Comparison of ENCODE assay signal across 18 mouse cellular contexts in genomic region chr3:88591044-88591443, GRCm38 (mm10). TPM values are rescaled to one million over a fixed set of nuclear protein-coding genes. Genes with fewer than 3 reads are reported as not detected.
DNase-seq lines count a peak whose midpoint lies in the region; ATAC-seq lines count a peak whose summit lies in the region.
"Had no signal": no experiment of that assay in that cellular context is flagged by ENCODE, and none has a peak within 500 bp of the region (broad histone marks: within the 10 kb centered on the region; RNA-seq: fewer than 3 reads in every experiment).

No protein-coding gene starts in this region.

- no peak overlapping the region for H3K4me3 ChIP-seq in kidney, embryonic 16.5 days (ENCODE audit: low read length)
- no peak overlapping the region for H3K4me3 ChIP-seq in hindbrain, embryonic 15.5 days
- H3K4me3 ChIP-seq: forebrain, embryonic 10.5 days; neural tube, embryonic 12.5 days had no signal

- peaks cover 20% of the 10 kb centered on the region for H3K4me1 ChIP-seq in kidney, embryonic 16.5 days (ENCODE audit: insufficient read depth, low read length)
- peaks cover 3% of the 10 kb centered on the region; the same call in 1 of the 2 replicates for H3K4me1 ChIP-seq in hindbrain, embryonic 15.5 days (replicated peaks)
- H3K4me1 ChIP-seq: neural tube, embryonic 12.5 days had no signal

- no peak overlapping the region for H3K4me2 ChIP-seq in kidney, embryonic 16.5 days (replicated peaks; ENCODE audit: low read depth, low read length)
- no peak overlapping the region for H3K4me2 ChIP-seq in hindbrain, embryonic 15.5 days
- H3K4me2 ChIP-seq: neural tube, embryonic 12.5 days had no signal

- H3K9me3 ChIP-seq in kidney, embryonic 16.5 days (ENCODE audit: low read length) = no peaks in the 10 kb centered on the region
- no peaks in the 10 kb centered on the region for H3K9me3 ChIP-seq in hindbrain, embryonic 15.5 days
- H3K9me3 ChIP-seq: forebrain, embryonic 10.5 days; neural tube, embryonic 12.5 days had no signal

- ATAC-seq in kidney, embryonic 16.5 days (ENCODE audit: low FRiP score, low TSS enrichment) = peak; percentile 14; the same call in 1 of the 2 replicates
- 0 out of 2 replicates have a peak, but pooled peaks have one; percentile 9 for ATAC-seq in hindbrain, embryonic 15.5 days (ENCODE audit: low FRiP score, low read depth)

- no peak overlapping the region; the same call in 1 of the 2 replicates for H3K27ac ChIP-seq in kidney, embryonic 16.5 days (ENCODE audit: low read length)
- H3K27ac ChIP-seq in hindbrain, embryonic 15.5 days (replicated peaks) = no peak overlapping the region
- H3K27ac ChIP-seq: macrophage; neural tube, embryonic 12.5 days had no signal

- 26% methylated on average over 3 of the region's 3 CpGs for WGBS in kidney, embryonic 16.5 days
- WGBS in hindbrain, embryonic 15.5 days = 69% methylated on average over 3 of the region's 3 CpGs

- H3K36me3 ChIP-seq in kidney, embryonic 16.5 days (ENCODE audit: insufficient read depth, low read length) = peaks cover 28% of the 10 kb centered on the region
- H3K36me3 ChIP-seq in hindbrain, embryonic 15.5 days = peaks cover 29% of the 10 kb centered on the region

- H3K27me3 ChIP-seq in kidney, embryonic 16.5 days (ENCODE audit: insufficient read depth, low read length) = no peaks in the 10 kb centered on the region
- no peaks in the 10 kb centered on the region for H3K27me3 ChIP-seq in hindbrain, embryonic 15.5 days
- H3K27me3 ChIP-seq: neural tube, embryonic 12.5 days had no signal

- peak; percentile 25 for DNase-seq in adrenal gland, postnatal 14 days
- no peak for DNase-seq in adrenal gland, postnatal 4 days (ENCODE audit: low spot score in 2 of 2)
- no peak for DNase-seq in kidney, postnatal 10 days
- DNase-seq in lung, postnatal 36 days = peak; percentile 75
- no peak for DNase-seq in cerebellum, adult 11-12 months
- DNase-seq in adrenal gland, adult 2 months = no peak
- DNase-seq: cerebellum, adult 2 months; embryo, embryonic 11 days; midbrain, embryonic 14.5 days; spleen, adult 18-20 months had no signal

- no peak overlapping the region for H3K9ac ChIP-seq in kidney, embryonic 16.5 days (replicated peaks; ENCODE audit: low read length)
- no peak overlapping the region for H3K9ac ChIP-seq in hindbrain, embryonic 15.5 days
- H3K9ac ChIP-seq: neural tube, embryonic 12.5 days had no signal

RNA-seq across cellular contexts. Expression of gene Arhgef2, which starts 14.7 kb away (rescaled TPM):
- total RNA-seq in adrenal gland, postnatal 14 days (2021) = 36.9 and 67.6 TPM in 2 replicates
- total RNA-seq in adrenal gland, postnatal 4 days (2021) = 10 to 100 TPM; 65.7 to 77.0 TPM
- polyA plus RNA-seq in kidney, embryonic 16.5 days (2015; fragmentation: Nextera tagmentation; extraction: Ambion mirVana) = 103 and 119 TPM in 2 replicates
- 121 and 129 TPM in 2 replicates for polyA plus RNA-seq in hindbrain, embryonic 15.5 days (2015; fragmentation: Nextera tagmentation; extraction: Ambion mirVana)
- 10 to 100 TPM; 26.3 to 33.3 TPM for total RNA-seq in adrenal gland, adult 2 months (2021)
- polyA plus RNA-seq in adrenal gland, adult 2 months (2012; rRNA removed) = 35.9 and 37.5 TPM in 2 replicates

RNA-seq across cellular contexts. Expression of gene Ssr2, which starts 15.4 kb away (rescaled TPM):
- total RNA-seq in adrenal gland, postnatal 14 days (2021) = 222 and 252 TPM in 2 replicates
- total RNA-seq in adrenal gland, postnatal 4 days (2021) = 100 to 1,000 TPM; 240 to 260 TPM
- polyA plus RNA-seq in kidney, embryonic 16.5 days (2015; fragmentation: Nextera tagmentation; extraction: Ambion mirVana) = 269 and 323 TPM in 2 replicates
- polyA plus RNA-seq in hindbrain, embryonic 15.5 days (2015; fragmentation: Nextera tagmentation; extraction: Ambion mirVana) = 146 and 149 TPM in 2 replicates
- total RNA-seq in adrenal gland, adult 2 months (2021) = 100 to 1,000 TPM; 178 to 218 TPM
- 110 and 151 TPM in 2 replicates for polyA plus RNA-seq in adrenal gland, adult 2 months (2012; rRNA removed)

RNA-seq across cellular contexts. Expression of gene Ubqln4, which starts 37.5 kb away (rescaled TPM):
- total RNA-seq in adrenal gland, postnatal 14 days (2021) = 70.3 and 75.3 TPM in 2 replicates
- 10 to 100 TPM; 52.6 to 62.6 TPM for total RNA-seq in adrenal gland, postnatal 4 days (2021)
- polyA plus RNA-seq in kidney, embryonic 16.5 days (2015; fragmentation: Nextera tagmentation; extraction: Ambion mirVana) = 52.7 and 57.8 TPM in 2 replicates
- 43.6 and 47.7 TPM in 2 replicates for polyA plus RNA-seq in hindbrain, embryonic 15.5 days (2015; fragmentation: Nextera tagmentation; extraction: Ambion mirVana)
- total RNA-seq in adrenal gland, adult 2 months (2021) = 100 to 1,000 TPM in 1 of 2 experiments, 10 to 100 TPM in 1; 61.1 to 100 TPM
- polyA plus RNA-seq in adrenal gland, adult 2 months (2012; rRNA removed) = 77.9 and 96.2 TPM in 2 replicates

RNA-seq across cellular contexts. Expression of gene Lamtor2, which starts 38.2 kb away (rescaled TPM):
- total RNA-seq in adrenal gland, postnatal 14 days (2021) = 133 and 138 TPM in 2 replicates
- 100 to 1,000 TPM; 108 to 113 TPM for total RNA-seq in adrenal gland, postnatal 4 days (2021)
- 189 and 207 TPM in 2 replicates for polyA plus RNA-seq in kidney, embryonic 16.5 days (2015; fragmentation: Nextera tagmentation; extraction: Ambion mirVana)
- polyA plus RNA-seq in hindbrain, embryonic 15.5 days (2015; fragmentation: Nextera tagmentation; extraction: Ambion mirVana) = 201 and 205 TPM in 2 replicates
- 100 to 1,000 TPM; 153 to 154 TPM for total RNA-seq in adrenal gland, adult 2 months (2021)
- polyA plus RNA-seq in adrenal gland, adult 2 months (2012; rRNA removed) = 107 and 117 TPM in 2 replicates

RNA-seq across cellular contexts. Expression of gene Rab25, which starts 42.9 kb away (rescaled TPM):
- total RNA-seq in adrenal gland, postnatal 14 days (2021) = not detected in 2 replicates
- total RNA-seq in adrenal gland, postnatal 4 days (2021) = 1 to 10 TPM in 1 of 2 experiments, under 1 TPM in 1; 0.54 to 3.9 TPM
- polyA plus RNA-seq in kidney, embryonic 16.5 days (2015; fragmentation: Nextera tagmentation; extraction: Ambion mirVana) = 17.3 and 23.9 TPM in 2 replicates
- 0.23 TPM in 1 of 2 replicates, not detected in the other for polyA plus RNA-seq in hindbrain, embryonic 15.5 days (2015; fragmentation: Nextera tagmentation; extraction: Ambion mirVana)
- total RNA-seq in adrenal gland, adult 2 months (2021) = not detected
- polyA plus RNA-seq in adrenal gland, adult 2 months (2012; rRNA removed) = 0.09 and 0.10 TPM in 2 replicates
- total RNA-seq: gastrocnemius, adult 18-20 months; heart, adult 8-10 months; left cerebral cortex, postnatal 25 days had no signal
- polyA plus RNA-seq: macrophage; midbrain, embryonic 14.5 days had no signal

Comparison
In these comparisons a context has a peak if more than half of its experiments do, and no peak if none do; other contexts are left out.
1. DNase-seq: peak in adrenal gland, postnatal 14 days (single experiment) and lung, postnatal 36 days (single experiment); none in adrenal gland, postnatal 4 days (0 of 2), kidney, postnatal 10 days (single experiment), cerebellum, adult 11-12 months (single experiment) and adrenal gland, adult 2 months (single experiment).